Mouse (Mus musculus) layer of hippocampus, adult 11-12 months (tissue): ENCODE data around the gene Apold1.

ENCODE experiments used
- DNase-seq: peaks from one replicate; pipeline ENCODE4 v3.0.0; 2022; ENCODE audit warnings: low spot score

Gene Apold1

DNA sequence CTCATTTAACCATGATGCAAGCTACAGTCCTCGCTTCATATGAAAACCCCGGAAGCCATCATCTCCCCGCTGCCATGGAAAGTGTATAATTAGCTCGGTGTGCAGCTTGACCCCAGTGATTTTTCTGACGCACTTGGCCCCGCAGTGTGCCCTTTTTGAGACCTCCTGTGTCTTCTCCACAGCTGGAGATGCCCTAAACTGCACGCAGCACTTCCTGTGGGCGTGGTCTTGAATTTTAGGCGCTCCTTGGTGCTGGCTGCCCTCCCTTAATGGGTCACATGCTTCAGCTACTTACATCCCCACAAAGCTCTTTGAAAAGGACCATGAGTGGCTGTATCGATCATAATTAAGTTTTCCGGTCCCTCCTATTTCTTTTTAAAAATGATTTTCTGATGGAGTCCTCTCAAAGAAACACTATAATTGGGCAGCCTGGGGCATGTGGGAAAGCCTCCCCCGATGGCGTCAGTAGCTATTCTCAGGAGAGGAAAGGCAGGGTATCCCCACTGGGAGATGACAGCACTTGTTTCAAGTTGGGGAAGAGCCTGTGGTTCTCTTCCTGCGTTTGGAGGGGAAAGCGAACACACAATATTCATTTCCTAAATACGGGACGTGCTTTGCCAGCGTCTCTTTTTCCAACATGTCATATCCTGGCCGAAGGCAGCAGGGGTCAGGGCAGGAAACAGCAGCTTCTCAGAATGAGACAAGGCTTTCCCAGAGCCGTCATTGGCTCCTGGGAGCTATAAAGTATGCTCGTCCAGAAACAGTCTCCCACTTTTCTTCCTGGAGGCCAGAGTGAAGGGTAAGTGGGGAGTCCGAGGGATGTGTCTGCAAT lies at the start of gene Apold1:
TSS of gene Apold1 (plus strand) at position 488 of the 832 bp plus-strand sequence.
- no peak for DNase-seq

DNA sequence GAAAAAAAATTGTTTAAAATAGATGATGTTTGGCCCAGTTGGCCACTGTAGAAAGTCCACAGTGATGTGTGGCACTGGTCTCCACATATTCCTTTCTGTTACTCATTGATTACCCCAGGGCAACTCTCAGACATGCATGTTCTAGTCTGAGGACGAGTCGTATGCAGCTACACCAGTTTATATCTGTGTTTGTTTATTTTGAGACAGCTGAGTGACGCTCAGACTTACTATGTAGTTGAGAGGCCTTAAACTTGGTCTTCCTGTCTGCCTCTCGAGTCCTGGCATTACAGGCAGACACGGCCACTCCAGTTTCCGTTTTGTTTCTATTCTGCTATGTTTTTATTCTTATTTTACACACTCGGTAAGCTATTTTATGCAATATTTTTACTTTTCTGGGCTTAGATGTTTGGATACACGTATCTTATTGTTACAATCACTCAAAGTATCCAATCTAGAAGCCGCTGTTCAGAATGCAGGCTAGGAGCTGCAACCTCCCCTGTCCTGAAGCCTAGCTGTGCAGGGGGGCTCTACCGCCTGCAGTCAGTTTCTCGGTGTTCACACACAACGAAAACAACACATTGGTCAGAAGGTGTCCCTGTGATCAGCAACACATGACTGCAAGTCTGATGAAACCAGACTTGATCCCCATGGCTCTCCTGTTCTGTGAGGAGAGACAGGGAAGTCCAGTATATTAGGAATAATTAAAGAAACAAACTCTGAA lies 48.9 kb upstream of the Apold1 start:
- no peak for DNase-seq

DNA sequence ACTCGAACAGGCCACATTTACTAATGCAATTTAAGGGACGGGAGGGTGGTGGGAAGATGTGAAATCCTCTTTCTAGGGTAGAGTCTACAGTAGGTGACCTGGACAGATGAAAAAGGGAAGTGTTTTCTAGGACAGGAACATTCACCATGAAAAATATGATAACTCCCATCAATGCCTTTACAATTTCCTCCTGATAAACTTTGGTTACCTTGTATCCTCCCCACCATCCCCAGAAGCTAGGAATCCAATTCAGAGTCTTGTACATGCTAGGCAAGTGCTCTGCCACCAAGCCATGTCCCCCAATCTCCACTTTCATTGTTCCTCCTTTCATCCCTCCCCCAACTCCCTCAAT lies 48.3 kb upstream of the Apold1 start:
- DNase-seq, result no peak

DNA sequence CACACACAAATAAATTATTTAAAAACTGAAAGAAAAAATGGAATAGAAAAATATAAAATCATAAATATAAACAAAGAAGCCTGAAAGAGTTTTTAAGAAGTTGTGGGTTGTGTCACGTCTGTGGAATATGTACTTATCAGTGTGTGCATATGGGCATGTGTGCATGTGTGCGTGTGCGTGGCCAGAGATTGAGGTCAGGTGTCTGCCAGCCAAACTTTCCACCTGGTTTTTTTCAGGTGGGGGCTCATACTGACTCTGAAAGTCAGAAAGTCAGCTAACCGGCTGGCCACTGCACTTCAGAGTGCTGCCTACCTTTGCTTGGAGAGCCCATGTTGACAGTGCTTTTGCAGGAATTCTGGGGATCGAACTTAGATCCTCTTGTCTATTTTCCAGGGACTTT lies 47.2 kb upstream of the Apold1 start:
- no peak for DNase-seq

DNA sequence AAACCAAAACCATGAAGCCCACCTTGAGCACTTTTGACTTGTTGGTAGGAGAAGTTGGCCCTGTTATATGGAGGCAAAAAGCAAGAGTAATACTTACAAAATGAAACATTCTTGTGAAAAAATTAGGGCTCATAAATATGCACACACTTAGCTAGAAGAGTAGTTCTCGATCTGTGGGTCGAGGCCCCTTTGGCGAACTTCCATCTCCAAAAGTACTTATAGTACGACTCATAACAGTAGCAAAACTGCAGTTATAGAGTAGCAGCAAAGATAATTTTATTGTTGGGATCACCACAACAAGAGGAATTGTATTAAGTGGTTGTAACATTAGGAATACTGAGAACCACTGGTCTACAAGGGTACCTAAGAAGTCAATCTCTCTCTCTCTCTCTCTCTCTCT lies 41.7 kb upstream of the Apold1 start:
- no peak for DNase-seq

DNA sequence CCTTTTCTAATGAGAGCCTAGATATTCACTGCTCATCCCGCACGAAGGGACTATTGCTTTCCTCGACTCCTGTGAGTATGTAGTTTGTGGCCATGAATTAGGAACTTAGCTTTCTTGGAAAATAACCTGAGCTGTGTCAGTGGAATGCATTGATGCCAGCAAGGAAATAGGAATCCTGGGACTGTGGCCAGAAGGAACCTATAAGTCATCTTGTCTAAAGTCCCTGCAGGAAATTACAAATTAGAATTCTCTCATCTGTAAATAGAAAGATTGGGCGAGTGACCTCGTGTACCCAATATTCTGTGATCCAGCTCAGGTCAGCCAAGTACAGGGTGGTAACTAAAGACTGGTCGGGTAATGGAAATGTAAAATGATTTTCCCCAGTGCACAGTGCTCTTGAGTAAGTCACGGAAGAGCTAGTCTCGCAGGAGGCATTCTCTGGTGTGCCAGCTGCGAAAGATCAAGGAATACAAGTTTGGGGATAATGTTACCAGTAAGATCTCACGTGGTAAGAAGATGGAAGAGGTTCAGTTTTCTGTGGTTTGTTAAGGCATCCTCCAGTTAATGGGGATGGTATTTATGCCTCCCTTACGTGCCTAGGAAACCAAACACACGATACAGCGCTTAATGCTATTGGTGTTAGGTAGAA lies 37.6 kb upstream of the Apold1 start:
- no peak for DNase-seq

DNA sequence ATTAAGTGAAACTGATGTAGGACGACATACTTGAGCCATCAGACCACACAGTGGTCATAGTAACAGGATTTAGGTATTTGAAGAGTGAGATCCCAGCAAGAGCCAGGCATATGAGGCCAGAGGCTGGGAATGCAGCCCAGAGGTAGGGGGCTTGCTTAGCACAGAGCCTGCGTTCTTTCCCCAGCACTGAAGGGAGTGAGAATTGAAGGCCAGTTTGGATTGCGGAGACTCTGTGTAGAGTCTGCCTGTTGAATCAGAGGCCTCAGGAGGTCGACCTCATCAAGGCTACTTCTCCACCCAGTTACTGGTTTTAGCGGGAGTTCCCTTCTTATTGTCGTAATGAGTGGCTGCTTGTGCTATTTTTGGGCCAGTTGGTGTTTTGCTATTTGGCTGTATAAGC lies 35.5 kb upstream of the Apold1 start:
- DNase-seq, result no peak

DNA sequence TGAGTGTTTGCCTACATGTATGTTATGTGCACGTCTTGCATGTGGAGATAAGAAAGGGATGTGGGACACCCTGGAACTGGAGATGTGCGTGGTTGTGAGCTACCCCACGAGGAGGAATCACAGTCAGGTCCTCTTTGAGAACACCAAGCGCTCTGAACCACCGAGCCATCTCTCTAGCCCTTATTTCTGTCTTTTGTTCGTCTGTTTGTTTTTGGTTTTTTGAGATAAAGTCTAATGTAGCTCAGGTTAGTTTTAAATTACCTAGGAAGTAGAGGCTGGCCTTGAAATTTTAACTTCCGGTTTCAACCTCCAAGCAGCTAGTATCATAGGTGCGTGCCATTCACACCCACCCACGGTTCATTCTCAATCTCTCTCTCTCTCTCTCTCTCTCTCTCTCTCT lies 34.7 kb upstream of the Apold1 start:
- DNase-seq, result no peak

DNA sequence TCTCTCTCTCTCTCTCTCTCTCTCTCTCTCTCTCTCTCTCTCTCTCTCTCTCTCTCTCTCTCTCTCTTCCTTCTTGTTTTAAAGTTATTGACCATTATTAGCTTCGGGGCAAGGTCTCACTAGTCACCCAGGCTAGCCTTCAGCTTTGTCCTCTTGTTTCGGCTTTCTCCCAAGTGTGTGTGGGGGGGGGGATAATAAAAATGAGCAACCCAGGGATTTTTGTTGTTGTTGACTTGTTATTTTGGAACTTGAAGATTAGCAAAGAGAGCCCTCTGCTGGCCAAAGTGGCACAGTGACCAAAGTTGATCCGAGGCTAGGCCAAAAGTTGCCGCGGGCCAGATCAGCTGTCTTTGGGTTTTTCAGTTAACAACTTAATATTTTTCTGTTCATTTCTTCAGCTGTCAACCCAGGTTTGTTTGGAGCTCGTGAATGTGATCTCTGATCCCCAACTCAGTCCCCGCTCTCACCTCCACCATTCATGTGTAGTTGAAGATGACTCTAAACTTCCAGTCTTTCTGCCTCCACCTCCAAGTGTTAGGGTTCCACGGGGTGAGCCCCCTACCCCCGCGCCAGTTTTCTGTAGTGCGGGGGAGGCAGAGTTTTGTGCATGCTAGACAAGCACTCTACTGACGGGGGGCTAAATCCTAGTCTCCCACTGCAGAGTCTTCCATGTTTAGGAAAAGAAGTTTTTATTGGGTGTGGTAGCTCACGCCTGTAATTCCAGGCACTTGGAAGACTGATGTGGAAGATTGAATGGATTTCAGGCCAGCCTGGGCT lies 34.0 kb upstream of the Apold1 start:
- DNase-seq, result peak; percentile 77

DNA sequence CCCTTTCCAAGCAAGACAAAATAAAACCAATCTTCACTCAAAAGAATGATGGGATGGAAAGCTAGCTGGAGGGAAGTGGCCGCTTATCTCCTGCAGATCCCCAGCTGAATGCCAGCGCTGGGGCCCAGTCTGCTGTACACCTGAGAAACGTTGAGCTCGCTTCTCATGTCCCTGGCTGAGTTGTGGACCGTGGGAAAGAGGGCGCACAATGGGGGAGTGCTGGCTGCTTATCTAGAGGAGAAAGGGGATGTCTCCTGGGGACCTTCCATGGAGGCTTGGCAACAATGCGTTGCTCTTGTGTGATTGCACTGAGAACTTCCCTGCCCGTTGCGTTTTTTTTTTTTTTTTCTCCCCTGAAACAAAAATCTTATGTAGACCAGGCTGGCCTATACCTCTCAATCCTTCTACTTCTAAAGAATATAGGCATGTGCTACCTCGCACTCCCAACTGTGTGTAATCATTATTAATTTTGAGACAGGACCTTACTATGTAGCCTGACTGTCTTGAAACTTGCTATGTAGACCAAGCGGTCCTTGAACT lies 32.9 kb upstream of the Apold1 start:
- DNase-seq, result no peak

DNA sequence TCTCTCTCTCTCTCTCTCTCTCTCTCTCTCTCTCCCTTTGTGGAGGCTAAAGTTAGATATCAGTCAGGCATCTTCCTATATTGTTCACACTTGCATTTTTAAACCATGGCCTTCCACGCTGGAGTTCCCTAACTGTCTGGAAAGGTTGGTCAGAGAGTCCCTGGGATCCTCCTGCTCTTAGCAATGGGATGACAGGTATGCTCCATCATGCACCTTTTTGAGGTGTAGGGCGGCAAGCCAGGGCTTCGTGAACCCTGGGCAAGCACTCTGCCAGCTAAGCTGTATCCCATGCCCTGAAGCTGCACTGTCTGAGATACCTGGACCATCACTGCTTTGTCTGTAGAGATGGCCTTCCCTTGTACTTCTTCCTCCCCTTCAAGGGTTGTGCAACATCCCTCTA lies 32.3 kb upstream of the Apold1 start:
- no peak for DNase-seq

DNA sequence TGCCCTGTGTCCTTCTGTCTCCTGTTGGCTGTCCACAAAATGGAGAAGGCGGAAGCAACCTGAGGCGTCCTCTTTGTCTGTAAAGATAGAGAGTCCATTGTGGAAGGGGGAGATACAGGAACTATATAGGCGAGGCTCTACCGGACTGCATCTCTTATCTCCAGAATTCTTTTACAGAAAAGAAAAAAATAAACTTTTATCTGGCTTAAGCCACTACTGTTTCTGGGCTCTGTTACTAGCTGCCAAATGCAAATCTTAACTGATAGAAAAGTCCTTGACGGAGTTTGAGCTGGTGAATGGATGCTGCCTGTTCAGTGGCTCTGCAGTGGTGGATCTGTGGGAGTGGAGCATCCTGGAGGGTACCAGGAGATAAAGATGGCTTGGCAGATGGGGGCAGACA lies 30.2 kb upstream of the Apold1 start:
- no peak for DNase-seq

DNA sequence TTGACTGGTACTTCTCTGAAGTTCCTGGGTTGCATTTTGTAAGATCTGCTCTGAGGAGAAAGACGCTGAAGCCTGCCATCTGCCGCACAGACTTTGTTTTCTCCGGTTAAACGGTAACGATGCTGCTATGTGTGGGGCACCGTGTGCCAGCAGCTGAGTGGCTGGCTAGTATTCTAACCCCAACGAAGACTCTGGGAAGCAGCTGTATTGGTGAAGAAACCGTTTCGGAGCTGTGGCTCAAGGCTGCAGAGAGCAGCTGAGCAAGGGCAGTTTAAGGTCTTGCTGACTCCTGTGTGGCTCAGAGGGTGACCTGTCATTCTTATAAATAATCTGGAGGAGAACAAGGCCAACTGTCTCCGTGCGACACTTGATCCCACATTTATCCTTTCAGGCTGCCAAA lies 27.5 kb upstream of the Apold1 start:
- DNase-seq, result peak; percentile 18

DNA sequence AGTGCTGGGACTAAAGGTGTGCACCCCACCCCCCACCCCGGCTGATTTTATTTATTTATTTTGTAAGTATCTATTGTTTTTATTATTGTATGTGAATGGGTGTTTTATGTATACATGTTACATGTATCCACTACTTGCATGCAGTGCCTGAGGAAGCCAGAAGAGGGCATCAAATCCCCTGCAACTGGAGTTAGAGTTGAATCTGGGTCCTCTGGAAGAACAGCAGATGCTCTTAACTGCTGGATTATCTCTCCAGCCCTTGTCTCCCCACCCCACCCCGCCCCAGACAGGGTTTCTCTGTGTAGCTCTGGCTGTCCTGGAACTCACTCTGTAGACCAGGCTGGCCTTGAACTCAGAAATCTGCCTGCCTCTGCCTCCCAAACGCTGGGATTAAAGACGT lies 25.1 kb upstream of the Apold1 start:
- no peak for DNase-seq

DNA sequence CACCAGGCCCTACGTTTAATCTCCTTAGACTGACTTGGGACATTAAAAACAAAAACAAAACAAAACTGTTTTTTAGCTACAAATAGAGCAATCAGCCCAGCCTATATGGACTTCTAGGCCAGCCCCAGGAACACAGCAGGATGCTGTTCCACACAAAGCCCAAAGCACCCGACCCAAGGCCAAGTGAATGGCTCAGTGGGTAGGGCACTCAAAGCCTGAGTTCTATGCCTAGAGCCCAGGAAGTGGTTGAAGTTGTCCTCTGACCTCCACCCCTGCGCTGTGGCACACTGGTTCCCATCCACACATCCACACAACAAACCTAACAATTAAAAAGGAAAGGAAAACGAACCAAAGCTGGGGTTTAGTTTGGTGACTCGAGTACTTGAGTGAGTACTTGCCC lies 20.2 kb upstream of the Apold1 start:
- DNase-seq, result no peak

DNA sequence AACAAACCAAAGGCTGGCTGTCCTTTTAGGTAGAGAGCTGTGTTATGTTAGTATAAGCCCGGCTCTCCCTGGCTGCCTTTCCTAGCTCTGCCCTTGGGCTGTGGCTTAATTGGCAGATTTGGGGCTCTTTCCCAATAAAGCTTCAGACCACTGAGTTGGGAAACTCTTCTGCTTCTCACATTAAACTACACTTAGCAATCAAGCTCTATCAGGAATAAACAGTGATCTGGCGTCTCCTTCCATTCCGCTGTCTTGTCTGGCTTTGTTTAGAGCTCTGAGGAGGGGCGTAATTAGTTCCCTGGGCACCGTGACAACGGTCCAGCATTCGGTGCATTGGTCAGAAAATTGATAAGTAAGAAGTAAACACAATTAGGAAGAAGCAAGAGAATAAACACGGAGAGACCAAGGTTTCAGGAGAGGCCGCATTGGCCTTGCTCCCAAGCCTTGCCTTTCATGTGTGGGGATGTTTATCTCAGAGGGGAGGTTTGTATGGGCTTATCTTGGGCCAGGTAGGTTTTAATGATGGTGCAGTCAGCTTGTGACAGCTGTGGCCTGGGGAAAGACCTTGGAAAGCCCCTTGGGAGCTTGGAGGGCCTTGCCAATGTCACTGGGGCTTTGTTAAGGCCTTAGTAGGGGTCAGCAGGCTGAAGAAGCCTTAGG lies 19.5 kb upstream of the Apold1 start:
- DNase-seq, result no peak

DNA sequence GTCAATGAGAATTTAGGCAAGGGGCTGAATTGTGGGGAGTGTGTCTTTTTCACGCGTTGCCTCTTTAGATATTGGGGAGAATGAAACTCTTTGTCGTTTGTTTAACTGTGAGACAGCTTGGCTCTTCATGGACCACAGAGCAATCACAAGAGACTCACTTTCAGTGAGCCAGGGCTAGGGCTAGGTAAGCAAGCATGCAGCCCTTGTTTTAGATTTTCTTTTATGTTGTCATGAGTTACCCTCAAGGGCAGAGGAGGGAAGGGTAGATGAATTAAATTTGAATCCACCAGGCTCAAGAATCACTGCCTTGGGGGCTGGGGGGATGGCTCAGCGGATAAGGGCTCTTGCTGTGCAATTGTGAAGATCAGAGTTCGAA lies 19.0 kb upstream of the Apold1 start:
- DNase-seq, result no peak

DNA sequence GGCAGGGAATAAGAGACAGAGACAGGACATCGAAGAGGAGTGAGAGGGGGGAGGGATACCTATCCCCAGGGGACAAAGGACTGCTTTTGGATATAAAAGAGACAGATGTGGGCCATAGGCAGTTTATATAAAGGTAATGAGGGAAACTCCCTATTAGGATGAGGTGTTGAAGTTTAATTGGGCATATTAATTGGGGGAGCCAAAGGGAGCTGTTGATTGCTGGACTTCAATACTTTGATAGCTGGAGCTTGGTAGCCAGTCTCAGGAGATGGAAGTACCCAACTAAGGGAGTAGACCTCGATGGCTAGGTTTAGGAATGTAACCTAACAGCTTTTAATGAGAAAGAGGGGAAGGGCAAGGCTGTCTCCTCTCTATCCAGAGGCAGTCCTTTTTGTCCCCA lies 17.6 kb upstream of the Apold1 start:
- no peak for DNase-seq

DNA sequence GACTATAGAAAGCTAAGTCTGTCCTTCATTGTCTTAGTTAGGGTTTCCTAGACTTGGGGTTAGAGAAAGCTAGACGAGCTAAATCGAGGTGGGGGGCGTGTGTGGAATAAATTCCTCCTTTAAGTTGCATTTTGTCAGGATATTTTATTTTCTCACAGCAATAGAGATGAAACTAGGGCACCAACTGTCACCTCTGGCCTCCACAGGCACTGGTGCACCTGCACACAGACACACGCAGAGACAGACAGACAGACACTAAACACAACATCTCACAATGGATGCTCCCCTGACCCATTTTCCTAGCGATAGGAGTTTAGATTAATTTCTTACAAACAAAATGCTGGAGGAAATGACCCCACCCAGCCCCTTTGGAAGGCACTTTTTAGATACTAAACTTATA lies 14.8 kb upstream of the Apold1 start:
- no peak for DNase-seq

DNA sequence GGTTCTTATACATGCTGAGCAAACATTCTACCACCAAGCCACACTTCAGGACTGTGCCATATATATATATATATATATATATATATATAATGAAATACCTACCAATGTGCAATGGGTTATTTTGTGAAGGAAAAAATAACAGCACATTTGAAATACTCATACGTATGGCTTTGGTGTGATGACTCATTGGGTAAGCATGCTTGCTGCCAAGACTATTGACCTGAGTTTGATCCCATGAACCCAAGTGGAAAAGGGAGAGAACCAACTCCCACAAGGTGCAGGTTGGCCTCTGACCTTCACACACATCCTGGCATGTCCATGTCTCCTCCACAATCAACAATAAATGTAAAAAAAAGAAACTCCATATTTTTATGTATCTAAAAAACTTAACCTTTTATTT lies 13.2 kb upstream of the Apold1 start:
- DNase-seq, result no peak

DNA sequence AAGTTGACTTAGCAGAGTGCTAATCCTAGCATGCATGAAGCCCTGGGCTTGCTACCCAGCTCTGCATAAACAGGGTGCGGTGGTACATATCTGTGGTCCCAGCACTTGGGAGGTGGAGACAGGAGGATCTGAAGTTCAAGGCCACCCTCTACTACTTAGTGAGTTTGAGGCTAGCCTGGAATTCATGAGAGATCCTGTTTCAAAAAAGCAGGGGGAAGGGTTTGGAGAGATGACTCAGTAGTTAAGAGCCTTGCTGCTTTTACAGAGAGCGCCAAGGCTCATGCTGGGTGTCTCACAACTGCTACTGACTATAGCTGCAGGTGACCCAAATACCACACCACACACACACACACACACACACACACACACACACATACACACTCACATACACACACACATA lies 12.0 kb upstream of the Apold1 start:
- no peak for DNase-seq

DNA sequence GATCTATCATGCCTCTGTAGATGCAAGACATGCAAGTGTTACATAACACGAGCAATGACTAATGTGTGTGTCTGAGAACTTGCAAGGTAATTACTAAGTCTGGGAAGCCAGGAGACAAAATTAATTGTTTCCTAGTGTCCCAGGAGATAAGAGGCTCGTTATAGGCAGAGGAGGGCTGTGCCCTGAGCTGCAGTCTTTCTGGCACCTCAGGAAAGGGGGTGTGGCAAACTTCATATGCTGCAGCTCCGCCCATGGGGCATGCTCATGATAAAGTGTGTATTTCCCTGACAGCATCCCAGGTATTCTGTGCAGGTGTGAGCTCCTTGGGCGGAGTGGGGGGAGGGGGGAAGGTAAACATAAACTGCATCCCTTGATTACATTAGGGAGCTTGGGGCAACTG lies 9.4 kb upstream of the Apold1 start:
- no peak for DNase-seq
